Mouse (Mus musculus): ENCODE data around the gene Glis3.

Gene Glis3

GRCm38 (mm10) chr19:28454331-28454730 is 225.5 kb downstream of the Glis3 start:
- DNase-seq, result no peak

DNA sequence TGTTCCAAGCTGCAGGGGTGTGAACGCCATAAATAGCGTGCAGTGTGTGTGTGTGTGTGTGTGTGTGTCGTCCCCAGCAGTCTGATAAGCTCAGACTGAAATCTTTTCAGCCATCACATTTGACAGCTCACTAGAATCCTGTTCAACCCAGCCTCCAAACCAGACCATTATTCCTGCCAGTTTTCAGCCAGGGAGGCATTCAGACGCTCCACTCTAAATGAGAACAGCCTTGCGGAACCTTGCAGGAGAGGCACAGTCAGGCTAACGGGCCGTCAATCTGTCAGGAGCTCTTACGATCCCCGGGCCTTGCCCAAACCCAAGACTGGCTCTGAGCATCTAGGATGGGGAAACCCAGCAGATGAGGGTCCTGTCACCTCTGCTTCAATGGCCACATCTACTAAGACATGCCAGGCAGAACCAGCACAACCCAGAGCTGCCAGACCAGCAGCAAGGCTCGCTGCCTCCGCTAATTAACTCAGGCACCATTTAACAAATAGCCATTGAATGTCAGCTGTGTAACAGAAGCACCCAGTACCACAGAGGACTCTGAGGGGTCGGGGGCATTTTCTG is 226.8 kb downstream of the Glis3 start:
- peak; percentile 23 for DNase-seq

- no peak for DNase-seq
These were observed 231.1 kb downstream of the Glis3 start for GRCm38 (mm10) chr19:28448811-28449210.

- no peak for DNase-seq
These were observed 237.7 kb downstream of the Glis3 start for GRCm38 (mm10) chr19:28442161-28442560.

- DNase-seq, result peak; percentile 78
These were observed 243.3 kb downstream of the Glis3 start for GRCm38 (mm10) chr19:28436457-28437148.

DNA sequence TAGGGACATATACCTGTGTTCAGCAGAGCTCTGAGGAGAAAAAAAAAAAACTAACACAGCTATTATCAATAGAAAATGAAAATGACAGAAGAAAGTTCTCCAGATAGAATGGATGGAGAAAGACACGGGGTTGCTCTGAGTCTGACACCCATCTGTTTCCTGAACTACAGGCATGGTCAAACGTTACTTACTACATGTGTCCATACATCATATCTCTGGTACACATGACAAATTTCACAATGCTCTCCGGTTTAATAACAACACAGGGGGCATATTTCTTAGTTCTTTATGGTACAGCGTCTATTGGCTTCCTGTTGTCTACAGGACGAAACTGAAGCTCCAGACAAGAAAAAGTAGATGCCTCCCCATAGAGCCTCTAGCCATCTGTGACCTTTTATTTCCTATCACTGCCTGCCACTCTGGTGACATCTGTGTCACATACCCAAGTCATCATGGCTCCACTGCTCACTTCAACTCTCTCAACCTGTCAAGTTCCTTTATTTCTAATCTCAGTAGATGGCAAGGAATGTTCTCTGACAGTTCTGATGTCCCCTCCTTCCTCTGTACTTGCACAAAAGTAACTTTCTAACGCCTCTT is 251.6 kb downstream of the Glis3 start:
- DNase-seq, result no peak

GRCm38 (mm10) chr19:28424180-28424579 is 255.7 kb downstream of the Glis3 start:
- no peak for DNase-seq

- no peak for DNase-seq
These were observed 256.9 kb downstream of the Glis3 start for GRCm38 (mm10) chr19:28422939-28423338.

DNA sequence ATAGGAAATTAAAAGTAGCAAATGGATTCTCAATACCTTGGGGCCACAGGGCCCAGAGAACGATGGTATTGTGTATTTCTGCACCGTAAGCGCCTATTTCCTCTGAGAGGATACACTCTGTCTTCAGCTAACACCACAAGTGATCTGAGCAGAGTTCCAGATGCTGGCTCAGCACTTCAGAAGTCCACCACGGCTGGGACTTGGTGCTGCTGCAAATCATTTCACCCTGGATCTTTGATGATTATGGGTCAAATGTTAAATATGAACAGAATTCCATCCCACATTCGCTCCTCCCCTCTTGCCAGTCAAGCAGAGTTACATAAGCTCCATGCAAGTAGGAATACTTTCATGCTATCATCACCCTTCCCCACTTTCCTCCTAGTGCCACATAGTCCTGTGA is 263.8 kb downstream of the Glis3 start:
- no peak for DNase-seq

DNA sequence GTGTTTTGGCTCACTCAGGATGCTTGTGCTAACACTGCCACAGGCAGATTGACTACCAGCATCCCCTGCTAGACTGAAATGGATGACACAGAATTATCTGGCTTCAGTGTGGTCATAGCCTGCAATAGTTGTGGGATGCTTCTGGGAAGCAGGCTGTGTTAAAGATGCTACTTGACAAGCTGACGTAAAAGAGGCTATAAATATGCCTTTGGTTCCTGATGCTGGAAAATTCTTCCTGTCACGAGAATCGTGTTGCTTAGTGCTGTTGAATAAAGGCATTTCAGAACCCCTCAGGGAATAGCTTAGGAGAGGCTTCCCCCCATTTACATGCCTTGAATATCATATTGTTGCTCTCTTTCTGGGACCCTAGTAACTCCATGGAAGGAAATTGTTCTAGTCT is 271.1 kb downstream of the Glis3 start:
- no peak for DNase-seq

- DNase-seq, result no peak
These were observed 276.9 kb downstream of the Glis3 start for GRCm38 (mm10) chr19:28402956-28403355.

GRCm38 (mm10) chr19:28395584-28395861 is 284.4 kb downstream of the Glis3 start:
- DNase-seq, result no peak

- no peak for DNase-seq
These were observed 284.9 kb downstream of the Glis3 start for GRCm38 (mm10) chr19:28394826-28395583.

- no peak for DNase-seq
These were observed 286.1 kb downstream of the Glis3 start for GRCm38 (mm10) chr19:28393766-28394165.

DNA sequence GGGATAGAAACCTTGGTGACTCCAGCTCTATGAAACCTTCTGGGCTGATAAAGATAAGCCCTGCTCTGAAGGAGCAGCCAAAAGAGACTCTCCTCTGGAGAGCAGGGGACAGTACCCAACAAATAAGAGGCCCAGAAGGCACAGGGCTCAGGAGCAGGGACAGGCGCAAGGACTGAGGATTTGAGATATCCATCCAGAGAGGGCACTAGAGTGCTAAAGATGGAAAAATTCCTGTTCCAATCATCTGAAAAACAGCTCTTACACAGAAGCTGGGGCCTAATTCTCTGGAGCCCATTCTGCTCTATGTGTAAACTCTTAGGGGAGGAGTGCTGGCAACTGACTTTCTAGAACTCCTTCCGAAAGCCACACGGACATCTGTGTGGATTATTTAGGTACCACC is 287.0 kb downstream of the Glis3 start:
- DNase-seq, result no peak

DNA sequence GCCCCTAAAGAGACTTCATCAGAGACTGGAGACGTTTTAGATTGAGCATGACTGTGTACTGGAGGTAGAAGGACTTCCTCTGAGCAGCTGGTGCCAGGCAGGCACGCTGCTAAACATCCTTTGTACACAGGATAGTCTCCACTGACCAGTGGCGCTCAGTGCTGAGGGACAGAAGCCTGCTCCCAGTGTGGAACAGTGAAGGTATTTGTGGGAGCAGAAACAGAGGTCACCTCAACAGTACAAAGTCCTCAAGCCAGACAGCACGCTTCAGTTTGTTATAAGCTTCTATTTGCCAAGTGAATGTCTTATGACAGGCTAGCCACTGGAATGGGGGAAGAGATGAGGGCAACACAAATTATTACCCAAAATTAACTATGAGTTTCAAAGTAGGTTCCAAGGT is 289.0 kb downstream of the Glis3 start:
- DNase-seq, result no peak

GRCm38 (mm10) chr19:28389146-28389545 is 290.7 kb downstream of the Glis3 start:
- no peak for DNase-seq

GRCm38 (mm10) chr19:28383425-28383824 is 296.5 kb downstream of the Glis3 start:
- no peak for DNase-seq

DNA sequence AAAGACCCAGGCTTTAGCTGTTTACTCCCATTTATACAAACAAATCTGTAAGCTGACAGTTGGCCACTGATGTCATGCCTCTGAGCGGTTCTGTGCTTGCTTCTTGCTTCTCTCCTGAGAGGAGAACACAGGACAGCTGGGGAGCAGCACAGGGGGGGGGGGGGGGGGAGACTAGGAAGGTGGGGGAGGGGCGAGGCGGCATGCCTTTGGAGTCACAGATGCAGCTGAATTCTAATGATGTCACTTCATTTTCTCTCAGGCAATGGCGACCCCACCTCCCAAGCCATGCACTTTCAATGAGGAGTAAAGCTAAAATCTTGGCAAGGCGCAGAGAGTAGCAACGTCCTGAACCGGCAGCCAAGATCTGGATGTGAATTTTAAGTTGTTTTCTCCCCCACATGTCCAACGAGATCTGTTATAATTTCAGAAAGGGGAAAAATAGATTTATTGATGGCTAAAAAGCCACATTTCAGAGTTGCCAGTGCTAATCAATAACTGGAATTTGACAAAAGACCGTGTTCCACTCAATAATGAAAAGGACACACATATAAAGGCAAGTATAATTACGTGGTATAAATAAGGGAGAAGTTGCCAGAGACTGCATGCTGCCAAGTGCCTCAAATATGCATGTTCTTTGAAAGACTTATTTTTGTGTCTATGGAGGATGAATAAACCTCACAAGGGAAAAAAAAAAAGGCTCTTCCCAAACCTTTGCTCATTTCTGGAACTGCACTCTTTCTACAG is 297.5 kb downstream of the Glis3 start:
- DNase-seq, result no peak

DNA sequence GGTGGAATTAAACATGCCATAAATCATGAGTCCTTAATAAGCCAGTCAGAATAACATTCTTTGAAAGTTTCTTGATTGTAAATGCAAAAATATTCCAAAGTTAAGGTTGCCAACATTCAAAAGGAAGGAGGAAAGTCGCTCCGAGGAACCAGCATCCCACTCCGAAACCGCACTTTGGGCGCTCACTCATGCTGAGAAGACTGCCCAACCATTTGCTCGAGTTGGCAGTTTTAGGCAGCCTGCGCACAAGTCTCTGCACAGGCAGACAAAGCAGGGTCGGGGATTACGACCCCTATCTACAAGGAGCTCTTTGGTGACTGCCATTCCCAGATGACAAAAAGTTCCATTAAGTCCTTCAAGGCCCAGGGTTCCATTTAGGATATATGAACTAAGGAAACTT is 298.4 kb downstream of the Glis3 start:
- DNase-seq, result no peak

- peak; percentile 28 for DNase-seq
These were observed 299.1 kb downstream of the Glis3 start for GRCm38 (mm10) chr19:28380691-28381262.

GRCm38 (mm10) chr19:28377788-28378295 is 302.0 kb downstream of the Glis3 start:
- no peak for DNase-seq

- DNase-seq, result no peak
These were observed 303.5 kb downstream of the Glis3 start for GRCm38 (mm10) chr19:28376401-28376800.

Measured in right cerebral cortex, adult 18-20 months (tissue).